Mouse (Mus musculus) heart, embryonic 11.5 days (tissue): Measurements from ENCODE around the gene Gpx3. TPM values are rescaled to one million over a fixed set of nuclear protein-coding genes. Genes with fewer than 3 reads are reported as not detected.

Source experiments
- ATAC-seq: fragments of 200-750 bp; cut with Nextera tagmentation; replicated peaks from 2 replicates; pipeline ENCODE4 v1.8.0; 2017; ENCODE audit warnings: moderate library complexity; ENCODE audit not compliant: insufficient number of reproducible peaks, low FRiP score, low TSS enrichment
- H3K27ac ChIP-seq: fragments of 300-500 bp; sonication (generic); 2 replicates; pipeline ENCODE4 v1.5.1; 2014; ENCODE audit warnings: mild to moderate bottlenecking, low read depth, low read length
- H3K27me3 ChIP-seq: fragments of 300-500 bp; sonication (generic); 2 replicates; pipeline ENCODE4 v1.6.1; 2014; ENCODE audit warnings: mild to moderate bottlenecking, low read length, mixed read lengths; ENCODE audit not compliant: control insufficient read depth, insufficient read depth
- H3K36me3 ChIP-seq: fragments of 300-500 bp; sonication (generic); 2 replicates; pipeline ENCODE4 v1.6.1; 2014; ENCODE audit warnings: mild to moderate bottlenecking, low read length, moderate library complexity, mixed read lengths; ENCODE audit not compliant: control insufficient read depth, insufficient read depth
- H3K4me1 ChIP-seq: fragments of 300-500 bp; sonication (generic); 2 replicates; pipeline ENCODE4 v1.6.1; 2014; ENCODE audit warnings: low read length; ENCODE audit not compliant: control insufficient read depth, insufficient read depth
- H3K4me2 ChIP-seq: fragments of 300-500 bp; sonication (generic); 2 replicates; pipeline ENCODE4 v1.6.1; 2014; ENCODE audit warnings: mild to moderate bottlenecking, moderate library complexity
- H3K4me3 ChIP-seq: fragments of 300-500 bp; sonication (generic); 2 replicates; pipeline ENCODE4 v1.5.1; 2014; ENCODE audit warnings: low read depth, low read length
- H3K9ac ChIP-seq: fragments of 300-500 bp; sonication (generic); 2 replicates; pipeline ENCODE4 v1.6.1; 2014; ENCODE audit warnings: mild to moderate bottlenecking, low read depth, low read length, moderate library complexity
- H3K9me3 ChIP-seq: fragments of 300-500 bp; sonication (generic); replicated peaks from 2 replicates; pipeline ENCODE4 v1.6.1; 2016; ENCODE audit warnings: low read length; ENCODE audit not compliant: control insufficient read depth
- WGBS: fragments of 180-500 bp; shearing (Covaris S2); extraction: QIAGEN DNeasy Blood & Tissue Kit; methylation state at CpG from one replicate; pipeline ENCODE4 v1.1.7; 2014; ENCODE audit not compliant: insufficient replicate concordance; 5-methylcytosine and 5-hydroxymethylcytosine counted together
- polyA plus RNA-seq: library from polyadenylated mRNA; unstranded; fragments of >200 nt; fragmentation: Nextera tagmentation; extraction: Ambion mirVana; gene quantifications from 2 replicates; pipeline ENCODE4 v1.2.1, GENCODE M21; 2014

The Gpx3 gene
- polyA plus RNA-seq, 1 experiment from 2014 or later, result 1,579 TPM

- Histone ChIP-seq H3K9me3 (no peaks in the 10 kb centered on the region), H3K27ac (peak overlapping the region; percentile 94), H3K4me3 (peak overlapping the region; percentile 88), H3K4me2 (peak overlapping the region; percentile 64), H3K36me3 (peaks cover 3% of the 10 kb centered on the region), H3K4me1 (peaks cover 13% of the 10 kb centered on the region), H3K27me3 (no peaks in the 10 kb centered on the region), H3K9ac (peak overlapping the region; percentile 98)
- ATAC-seq, result no peak
- 71% methylated on average over 6 of the region's 6 CpGs for WGBS
These were observed 36.7 kb upstream of the Gpx3 start for GRCm38 (mm10) chr11:54865330-54866085.

GRCm38 (mm10) chr11:54866119-54867048 lies 35.9 kb upstream of the Gpx3 start, which contains the start of gene Hint1:
Gene Hint1, plus strand, starts transcription at chr11:54866383.
- Histone ChIP-seq H3K9ac (peak within 1 kb of the TSS; percentile 98), H3K27ac (peak within 1 kb of the TSS; percentile 94), H3K4me2 (peak within 1 kb of the TSS; percentile 64), H3K4me1 (peaks cover 12% of the 10 kb centered on the region), H3K9me3 (no peaks in the 10 kb centered on the region), H3K27me3 (no peaks in the 10 kb centered on the region), H3K4me3 (peak within 1 kb of the TSS; percentile 88), H3K36me3 (peaks cover 7% of the 10 kb centered on the region)
- under 1% methylated on average over 99 of the region's 107 CpGs for WGBS
- peak; percentile 76 for ATAC-seq

- Histone ChIP-seq H3K9me3 (no peaks in the 10 kb centered on the region), H3K4me2 (peak overlapping the region; percentile 64), H3K27ac (peak overlapping the region; percentile 94), H3K27me3 (no peaks in the 10 kb centered on the region), H3K36me3 (peaks cover 13% of the 10 kb centered on the region), H3K9ac (peak overlapping the region; percentile 98), H3K4me3 (peak overlapping the region; percentile 88), H3K4me1 (peaks cover 11% of the 10 kb centered on the region)
- no peak for ATAC-seq
- WGBS, result 2% methylated on average over 5 of the region's 5 CpGs
These were observed 35.2 kb upstream of the Gpx3 start for GRCm38 (mm10) chr11:54867049-54867385.

GRCm38 (mm10) chr11:54867903-54868434 lies 34.3 kb upstream of the Gpx3 start:
- no peaks in the 10 kb centered on the region for H3K27me3 ChIP-seq
- no peak overlapping the region for H3K27ac ChIP-seq
- H3K4me3 ChIP-seq, result peak overlapping the region; percentile 88; the same call in 1 of the 2 replicates
- H3K36me3 ChIP-seq, result peaks cover 16% of the 10 kb centered on the region
- H3K9me3 ChIP-seq, result no peaks in the 10 kb centered on the region
- WGBS, result 82% methylated on average over 3 of the region's 3 CpGs
- peak overlapping the region; percentile 64 for H3K4me2 ChIP-seq
- ATAC-seq, result no peak
- no peak overlapping the region for H3K9ac ChIP-seq
- H3K4me1 ChIP-seq, result peaks cover 11% of the 10 kb centered on the region

GRCm38 (mm10) chr11:54868445-54868844 lies 33.8 kb upstream of the Gpx3 start:
- peaks cover 18% of the 10 kb centered on the region for H3K36me3 ChIP-seq
- H3K27ac ChIP-seq, result no peak overlapping the region
- H3K27me3 ChIP-seq, result no peaks in the 10 kb centered on the region
- ATAC-seq, result no peak
- no peaks in the 10 kb centered on the region for H3K9me3 ChIP-seq
- peaks cover 11% of the 10 kb centered on the region for H3K4me1 ChIP-seq
- H3K9ac ChIP-seq, result no peak overlapping the region
- H3K4me2 ChIP-seq, result peak overlapping the region; percentile 64; the same call in 1 of the 2 replicates
- 82% methylated on average over 2 of the region's 2 CpGs for WGBS
- no peak overlapping the region for H3K4me3 ChIP-seq

GRCm38 (mm10) chr11:54869318-54869717 lies 32.9 kb upstream of the Gpx3 start:
- Histone ChIP-seq H3K4me2 (no peak overlapping the region), H3K27me3 (no peaks in the 10 kb centered on the region), H3K4me1 (peaks cover 11% of the 10 kb centered on the region), H3K27ac (no peak overlapping the region), H3K9me3 (no peaks in the 10 kb centered on the region), H3K4me3 (no peak overlapping the region), H3K9ac (0 out of 2 replicates have a peak overlapping the region, but pooled peaks have one; percentile 28), H3K36me3 (peaks cover 27% of the 10 kb centered on the region)
- WGBS, result 82% methylated on average over 3 of the region's 3 CpGs
- no peak for ATAC-seq

GRCm38 (mm10) chr11:54871831-54872537 lies 30.3 kb upstream of the Gpx3 start:
- no peak overlapping the region for H3K27ac ChIP-seq
- ATAC-seq, result no peak
- H3K4me1 ChIP-seq, result peaks cover 11% of the 10 kb centered on the region
- no peak overlapping the region for H3K4me2 ChIP-seq
- 0 out of 2 replicates have a peak overlapping the region, but pooled peaks have one; percentile 5 for H3K9ac ChIP-seq
- H3K9me3 ChIP-seq, result no peaks in the 10 kb centered on the region
- H3K27me3 ChIP-seq, result no peaks in the 10 kb centered on the region
- no peak overlapping the region for H3K4me3 ChIP-seq
- WGBS, result 76% methylated on average over 7 of the region's 7 CpGs
- peaks cover 27% of the 10 kb centered on the region for H3K36me3 ChIP-seq

GRCm38 (mm10) chr11:54876031-54876430 lies 26.2 kb upstream of the Gpx3 start:
- peaks cover 21% of the 10 kb centered on the region for H3K36me3 ChIP-seq
- no peak overlapping the region for H3K9ac ChIP-seq
- no peak overlapping the region for H3K27ac ChIP-seq
- no peaks in the 10 kb centered on the region for H3K27me3 ChIP-seq
- H3K4me3 ChIP-seq, result no peak overlapping the region
- no peaks in the 10 kb centered on the region for H3K9me3 ChIP-seq
- peaks cover 16% of the 10 kb centered on the region; the same call in 1 of the 2 replicates for H3K4me1 ChIP-seq
- no peak overlapping the region for H3K4me2 ChIP-seq
- 87% methylated on average over 5 of the region's 5 CpGs for WGBS
- no peak for ATAC-seq
